Mouse (Mus musculus) colon, adult 2 months (tissue): ENCODE results near the gene Mfsd14a. TPM values are rescaled to one million over a fixed set of nuclear protein-coding genes. Genes with fewer than 3 reads are reported as not detected.

ENCODE experiments used
- polyA plus RNA-seq: library from polyadenylated mRNA; depleted of rRNA; stranded (reverse); fragments of >200 nt; gene quantifications from 2 replicates; pipeline ENCODE4 v1.2.3, GENCODE M21; 2012; rRNA removed

Mfsd14a gene
- 14.0 and 14.3 TPM in 2 replicates for polyA plus RNA-seq

GRCm38 (mm10) chr3:116662463-116662863, at the start of gene Mfsd14a:
Gene Mfsd14a, minus strand, starts transcription at chr3:116662677.

GRCm38 (mm10) chr3:116681160-116681559, 18.7 kb upstream of the Mfsd14a start, which contains the start of gene Gm43191:
Gene Gm43191, minus strand, starts transcription at chr3:116681260.

GRCm38 (mm10) chr3:116614295-116614892, 48.1 kb downstream of the Mfsd14a start, which contains the start of gene Trmt13:
Gene Trmt13, minus strand, starts transcription at chr3:116614587.

GRCm38 (mm10) chr3:116594728-116595602, 67.5 kb downstream of the Mfsd14a start, which contains the start of gene Sass6:
Gene Sass6, plus strand, starts transcription at chr3:116594982.

Other genes starting within 250 kb of the Mfsd14a start
- gene Cdc14a, start 238.6 kb downstream of the Mfsd14a start, polyA plus RNA-seq: 14.8 and 17.9 TPM in 2 replicates
- gene Rtca, start 154.5 kb downstream of the Mfsd14a start, polyA plus RNA-seq: 52.4 and 58.0 TPM in 2 replicates
- gene Dbt, start 149.6 kb downstream of the Mfsd14a start, polyA plus RNA-seq: 3.4 and 5.1 TPM in 2 replicates
- 0.03 and 0.05 TPM in 2 replicates for gene Lrrc39, start 99.7 kb downstream of the Mfsd14a start, polyA plus RNA-seq
- 0.78 and 1.00 TPM in 2 replicates for gene Sass6, start 67.7 kb downstream of the Mfsd14a start, polyA plus RNA-seq
- gene Trmt13, start 48.1 kb downstream of the Mfsd14a start, polyA plus RNA-seq: 2.9 and 3.1 TPM in 2 replicates
- not detected in 2 replicates for gene Gm43191, start 18.6 kb upstream of the Mfsd14a start, polyA plus RNA-seq
- 28.7 and 37.7 TPM in 2 replicates for gene Slc35a3, start 50.2 kb upstream of the Mfsd14a start, polyA plus RNA-seq
- 5.9 and 6.3 TPM in 2 replicates for gene Agl, start 145.5 kb upstream of the Mfsd14a start, polyA plus RNA-seq
- gene Frrs1, start 196.8 kb upstream of the Mfsd14a start, polyA plus RNA-seq: 25.6 and 41.6 TPM in 2 replicates